ENCODE assay signal across 20 mouse cellular contexts in genomic region chr5:111438821-111439220, GRCm38 (mm10). TPM values are rescaled to one million over a fixed set of nuclear protein-coding genes. Genes with fewer than 3 reads are reported as not detected.
"Had no signal": no experiment of that assay in that cellular context is flagged by ENCODE, and none has a peak within 500 bp of the region (broad histone marks: within the 10 kb centered on the region; RNA-seq: fewer than 3 reads in every experiment).

No protein-coding gene starts in this region.

- H3K27ac ChIP-seq: lung, embryonic 15.5 days; macrophage; midbrain, embryonic 15.5 days; neural tube, embryonic 12.5 days; stomach, embryonic 15.5 days had no signal

- ATAC-seq: liver, postnatal 0 days; lung, postnatal 0 days; midbrain, embryonic 13.5 days; midbrain, embryonic 15.5 days had no signal

- H3K9me3 ChIP-seq: lung, embryonic 15.5 days; midbrain, embryonic 13.5 days; midbrain, embryonic 15.5 days; neural tube, embryonic 12.5 days; stomach, embryonic 15.5 days had no signal

- H3K27me3 ChIP-seq: lung, embryonic 15.5 days; midbrain, embryonic 13.5 days; midbrain, embryonic 15.5 days; neural tube, embryonic 12.5 days; stomach, embryonic 15.5 days had no signal

- DNase-seq: liver, postnatal 0 days; lung, adult 2 months; lung, postnatal 14 days; lung, postnatal 36 days; right cerebral cortex, adult 18-20 months; right cerebral cortex, postnatal 14 days; thymus, adult 2 months; thymus, postnatal 25 days; thymus, postnatal 4 days had no signal

- H3K36me3 ChIP-seq: lung, embryonic 15.5 days; midbrain, embryonic 15.5 days; stomach, embryonic 15.5 days had no signal

- H3K4me2 ChIP-seq: lung, embryonic 15.5 days; midbrain, embryonic 11.5 days; midbrain, embryonic 13.5 days; midbrain, embryonic 15.5 days; neural tube, embryonic 12.5 days; stomach, embryonic 15.5 days had no signal

- H3K4me3 ChIP-seq: lung, embryonic 15.5 days; megakaryocyte, embryonic 14.5 days; midbrain, embryonic 13.5 days; midbrain, embryonic 15.5 days; neural tube, embryonic 12.5 days; stomach, embryonic 15.5 days had no signal

- H3K9ac ChIP-seq: liver, postnatal 0 days; lung, embryonic 15.5 days; midbrain, embryonic 13.5 days; midbrain, embryonic 15.5 days; neural tube, embryonic 12.5 days; stomach, embryonic 15.5 days had no signal

RNA-seq across cellular contexts. Expression of gene Mn1, which starts 21.7 kb away (rescaled TPM):
- total RNA-seq: monocyte, adult 5-6 weeks; neutrophil, adult 5-6 weeks had no signal
- polyA plus RNA-seq: macrophage had no signal
